Mouse (Mus musculus) CH12.LX (cell line): Measurements from ENCODE around the gene Plaur. TPM values are rescaled to one million over a fixed set of nuclear protein-coding genes. Genes with fewer than 3 reads are reported as not detected.
A peak's percentile ranks its signal among the peaks of the same experiment; 100 is the strongest.

Experiments
- DNase-seq: peaks from one replicate; pipeline ENCODE4 v3.0.0-alpha.2; 2013; ENCODE audit errors: extremely low read depth
- H3K27ac ChIP-seq: 2 replicates; pipeline ENCODE4 v1.5.1; 2012; ENCODE audit warnings: low read depth, mild to moderate bottlenecking, control low read depth, moderate library complexity; ENCODE audit not compliant: insufficient read depth
- H3K27me3 ChIP-seq: replicated peaks from 2 replicates; pipeline ENCODE3; 2012; ENCODE audit warnings: inconsistent platforms
- H3K36me3 ChIP-seq, 2 experiments: replicated peaks in 1 of 2; 2 replicates each; pipeline versions ENCODE3 to v1.6.1; 2012; ENCODE audit warnings: inconsistent platforms in 1 of 2, low read length in 1 of 2, mild to moderate bottlenecking in 1 of 2, mixed read lengths in 1 of 2, moderate library complexity in 1 of 2; ENCODE audit not compliant: control insufficient read depth in 1 of 2, insufficient read depth in 1 of 2
- H3K4me1 ChIP-seq, 2 experiments: 2 replicates each; pipeline ENCODE4 v1.6.1; 2012; ENCODE audit warnings: inconsistent platforms in 1 of 2, moderate library complexity in 1 of 2; ENCODE audit not compliant: insufficient read depth in 2 of 2, control insufficient read depth in 1 of 2
- H3K4me2 ChIP-seq: 2 replicates; pipeline ENCODE4 v1.6.1; 2012; ENCODE audit warnings: low read depth, mild to moderate bottlenecking, control low read depth; ENCODE audit not compliant: poor library complexity, insufficient read depth, severe bottlenecking
- H3K4me3 ChIP-seq, 3 experiments: fragments of 150-350 bp in 1 of 3; sonication (generic) in 1 of 3; replicated peaks in 1 of 3; 2 replicates each; pipeline versions ENCODE3 to v1.5.1; 2011 to 2012; ENCODE audit warnings: low read depth in 2 of 3, low read length in 2 of 3, mild to moderate bottlenecking in 2 of 3, moderate library complexity in 2 of 3, control low read depth in 1 of 3, improper control_type of control experiment in 1 of 3, inconsistent platforms in 1 of 3, mixed read lengths in 1 of 3; ENCODE audit not compliant: poor library complexity in 1 of 3
- H3K79me2 ChIP-seq: replicated peaks from 2 replicates; pipeline ENCODE4 v1.6.1; 2012; ENCODE audit warnings: mild to moderate bottlenecking, moderate library complexity; ENCODE audit not compliant: control insufficient read depth, poor library complexity, insufficient read depth, severe bottlenecking; ENCODE audit errors: extremely low read depth
- H3K9ac ChIP-seq: 2 replicates; pipeline ENCODE4 v1.6.1; 2012; ENCODE audit warnings: low read depth, mild to moderate bottlenecking, control low read depth, moderate library complexity; ENCODE audit not compliant: insufficient read depth
- H3K9me3 ChIP-seq: replicated peaks from 2 replicates; pipeline ENCODE3; 2012; ENCODE audit warnings: low read length, inconsistent platforms, mixed read lengths
- BHLHE40 ChIP-seq: IDR thresholded peaks from 2 replicates; pipeline ENCODE4 v1.6.1; 2011; ENCODE audit warnings: mild to moderate bottlenecking, low read depth, low read length, improper control_type of control experiment
- CTCF ChIP-seq, 2 experiments: IDR thresholded peaks in 1 of 2; conservative IDR thresholded peaks in 1 of 2; 2 replicates each; pipeline ENCODE4 v1.5.1; 2011 to 2012; ENCODE audit warnings: low read depth in 2 of 2, low read length in 2 of 2, improper control_type of control experiment in 1 of 2, inconsistent platforms in 1 of 2, mild to moderate bottlenecking in 1 of 2, moderate library complexity in 1 of 2
- E2F4 ChIP-seq: IDR thresholded peaks from 2 replicates; pipeline ENCODE4 v1.6.1; 2011; ENCODE audit warnings: low read depth, low read length, improper control_type of control experiment; ENCODE audit not compliant: insufficient replicate concordance
- EP300 ChIP-seq: IDR thresholded peaks from 2 replicates; pipeline ENCODE4 v1.6.1; 2011; ENCODE audit warnings: low read length, improper control_type of control experiment
- ETS1 ChIP-seq: conservative IDR thresholded peaks from 2 replicates; pipeline ENCODE4 v1.6.1; 2012; ENCODE audit warnings: low read depth, mild to moderate bottlenecking, inconsistent platforms, low read length, improper control_type of control experiment, moderate library complexity
- IRF4 ChIP-seq: IDR thresholded peaks from 2 replicates; pipeline ENCODE4 v1.6.1; 2014; ENCODE audit warnings: low read depth, mild to moderate bottlenecking, inconsistent platforms, low read length, improper control_type of control experiment
- JUN ChIP-seq: IDR thresholded peaks from 2 replicates; pipeline ENCODE4 v1.6.1; 2011; ENCODE audit warnings: low read depth, mild to moderate bottlenecking, low read length, improper control_type of control experiment, moderate library complexity; ENCODE audit not compliant: insufficient read depth
- KAT2A ChIP-seq: IDR thresholded peaks from 2 replicates; pipeline ENCODE4 v1.6.1; 2012; ENCODE audit warnings: low read length, improper control_type of control experiment, inconsistent platforms; ENCODE audit not compliant: insufficient replicate concordance
- MAX ChIP-seq: IDR thresholded peaks from 2 replicates; pipeline ENCODE4 v1.6.1; 2011; ENCODE audit warnings: low read length, improper control_type of control experiment
- MEF2A ChIP-seq: IDR thresholded peaks from 2 replicates; pipeline ENCODE4 v1.6.1; 2014; ENCODE audit warnings: low read depth, mild to moderate bottlenecking, inconsistent platforms, low read length, improper control_type of control experiment, borderline replicate concordance
- MXI1 ChIP-seq: IDR thresholded peaks from 2 replicates; pipeline ENCODE4 v1.6.1; 2011; ENCODE audit warnings: mild to moderate bottlenecking, low read depth, low read length, improper control_type of control experiment
- MYC ChIP-seq: IDR thresholded peaks from 2 replicates; pipeline ENCODE4 v1.6.1; 2011; ENCODE audit warnings: low read depth, mild to moderate bottlenecking, improper control_type of control experiment, low read length
- NELFE ChIP-seq: IDR thresholded peaks from 2 replicates; pipeline ENCODE4 v1.6.1; 2011; ENCODE audit warnings: low read depth, low read length, improper control_type of control experiment
- NRF1 ChIP-seq: IDR thresholded peaks from 2 replicates; pipeline ENCODE4 v1.6.1; 2014; ENCODE audit warnings: low read depth, mild to moderate bottlenecking, inconsistent platforms, low read length, improper control_type of control experiment, moderate library complexity
- PAX5 ChIP-seq: IDR thresholded peaks from 2 replicates; pipeline ENCODE4 v1.6.1; 2012; ENCODE audit warnings: low read length, inconsistent platforms, mixed read lengths
- POLR2AphosphoS2 ChIP-seq: IDR thresholded peaks from 2 replicates; pipeline ENCODE4 v1.6.1; 2011; ENCODE audit warnings: low read depth, low read length, improper control_type of control experiment
- SMC3 ChIP-seq: IDR thresholded peaks from 2 replicates; pipeline ENCODE4 v1.6.1; 2011; ENCODE audit warnings: low read depth, low read length, improper control_type of control experiment
- TBP ChIP-seq: conservative IDR thresholded peaks from 2 replicates; pipeline ENCODE4 v1.6.1; 2011; ENCODE audit warnings: low read depth, low read length, improper control_type of control experiment
- ZC3H11A ChIP-seq: IDR thresholded peaks from 2 replicates; pipeline ENCODE4 v1.6.1; 2012; ENCODE audit warnings: low read depth, mild to moderate bottlenecking, inconsistent platforms, low read length, improper control_type of control experiment
- ZKSCAN1 ChIP-seq: IDR thresholded peaks from 2 replicates; pipeline ENCODE4 v1.6.1; 2012; ENCODE audit warnings: low read depth, inconsistent platforms, low read length, improper control_type of control experiment, borderline replicate concordance
- ZNF384 ChIP-seq: IDR thresholded peaks from 2 replicates; pipeline ENCODE4 v1.6.1; 2012; ENCODE audit warnings: low read depth, low read length, improper control_type of control experiment, inconsistent platforms
- dilution Hi-C: fragments of 300-500 bp; cut with MboI; formaldehyde crosslinking; loops from 2 replicates; pipeline ENCODE4 v1.14.3; 2020; ENCODE audit warnings: low sequenced_read_pairs; ENCODE audit not compliant: extremely low pct_unique_long_range_greater_than_20kb, extremely low pct_ligation_motif_present
- in situ Hi-C: fragments of 300-500 bp; cut with MboI; formaldehyde crosslinking; loops from 3 replicates; pipeline ENCODE4 v1.14.3; 2019; ENCODE audit warnings: low sequenced_read_pairs, low pct_ligation_motif_present, low pct_unique_long_range_greater_than_20kb, mixed read lengths
- polyA plus RNA-seq: library from polyadenylated mRNA; unstranded; fragments of >175 nt; gene quantifications from 2 replicates; pipeline ENCODE4 v1.2.1, GENCODE M21; 2012; ENCODE audit warnings: low read depth; ENCODE audit not compliant: insufficient read length
- total RNA-seq, 2 experiments: library from RNA; depleted of rRNA; stranded (reverse); fragments of 300-350 nt in 1 of 2; fragments of >200 nt in 1 of 2; gene quantifications; 2 replicates each; pipeline ENCODE4 v1.2.3; 2012 to 2014

Plaur gene
- total and polyA plus RNA-seq, 3 experiments: 0.13 to 0.72 (median 0.26) TPM

GRCm38 (mm10) chr7:24455726-24456125 lies 6.6 kb upstream of the Plaur start:
- Histone ChIP-seq H3K4me2 (no peak overlapping the region), H3K4me1 (peaks cover 22 to 39% of the 10 kb centered on the region in 2 experiments), H3K9me3 (no peaks in the 10 kb centered on the region), H3K36me3 (no peaks in the 10 kb centered on the region), H3K27me3 (peaks cover 53% of the 10 kb centered on the region), H3K9ac (no peak overlapping the region), H3K27ac (no peak overlapping the region), H3K4me3 (no peak overlapping the region), H3K79me2 (no peaks in the 10 kb centered on the region)
- in situ Hi-C loops (no loop called here), dilution Hi-C loops (no loop called here)
- TF ChIP-seq ZKSCAN1 (no peak), CTCF (conservative IDR thresholded peaks at IDR 0.05 in 1 of 2, IDR thresholded peaks at IDR 0.05 in 1 of 2; ENCODE audit: low read depth in 2 of 2, low read length in 2 of 2) (no peak), IRF4 (no peak), JUN (no peak), SMC3 (no peak), EP300 (no peak), MXI1 (no peak), NELFE (no peak), POLR2AphosphoS2 (no peak)
- no peak for DNase-seq

- TF ChIP-seq ZNF384 (no peak), ETS1 (0 out of 2 replicates have a peak, but pooled peaks have one; percentile 28), BHLHE40 (peak; percentile 54)
- TF ChIP-seq, all 38 proteins: peak for 2
- no peak overlapping the region for H3K4me3 ChIP-seq
- peak overlapping the region; percentile 24; the same call in 1 of the 2 replicates for H3K4me2 ChIP-seq
- H3K79me2 ChIP-seq: no peaks in the 10 kb centered on the region
- in situ Hi-C loops (no loop called here), dilution Hi-C loops (no loop called here)
- H3K9ac ChIP-seq: no peak overlapping the region
- H3K36me3 ChIP-seq: no peaks in the 10 kb centered on the region
- H3K9me3 ChIP-seq: no peaks in the 10 kb centered on the region
- H3K27me3 ChIP-seq: peaks cover 60% of the 10 kb centered on the region
- no peak overlapping the region for H3K27ac ChIP-seq
- peaks cover 10 to 21% of the 10 kb centered on the region in 2 experiments; a peak in 3 of 4 replicates for H3K4me1 ChIP-seq
- peak; percentile 38 for DNase-seq
These were observed 4.4 kb upstream of the Plaur start for GRCm38 (mm10) chr7:24457726-24458370.

GRCm38 (mm10) chr7:24459440-24459839 lies 2.8 kb upstream of the Plaur start:
- TF ChIP-seq PAX5 (no peak), E2F4 (no peak), ETS1 (no peak), MAX (no peak), JUN (no peak), POLR2AphosphoS2 (no peak), ZC3H11A (no peak), ZKSCAN1 (no peak), KAT2A (no peak), ZNF384 (no peak), TBP (no peak), NRF1 (no peak), MEF2A (no peak), BHLHE40 (no peak), EP300 (no peak), MYC (no peak)
- H3K9ac ChIP-seq: no peak overlapping the region
- no peaks in the 10 kb centered on the region for H3K79me2 ChIP-seq
- no peak overlapping the region for H3K4me3 ChIP-seq
- H3K4me2 ChIP-seq: no peak overlapping the region
- H3K9me3 ChIP-seq: no peaks in the 10 kb centered on the region
- no peak overlapping the region for H3K27ac ChIP-seq
- peaks cover 10 to 15% of the 10 kb centered on the region in 2 experiments; a peak in 3 of 4 replicates for H3K4me1 ChIP-seq
- in situ Hi-C loops: no loop called here
- dilution Hi-C loops: no loop called here
- no peak for DNase-seq
- no peaks in the 10 kb centered on the region for H3K36me3 ChIP-seq
- H3K27me3 ChIP-seq: peaks cover 57% of the 10 kb centered on the region
